Mouse (Mus musculus) C2C12 (cell line): ENCODE measurements around the gene Cdh6. TPM values are rescaled to one million over a fixed set of nuclear protein-coding genes. Genes with fewer than 3 reads are reported as not detected.

ENCODE experiments used
- H3K27me3 ChIP-seq: one replicate; pipeline ENCODE4 v1.6.1; 2011; ENCODE audit not compliant: control insufficient read depth, insufficient read depth, insufficient read length
- H3K36me3 ChIP-seq: one replicate; pipeline ENCODE4 v1.6.1; 2011; ENCODE audit not compliant: control insufficient read depth, insufficient read depth
- H3K4me3 ChIP-seq: one replicate; pipeline ENCODE4 v1.5.1; 2011; ENCODE audit warnings: mild to moderate bottlenecking, control low read depth; ENCODE audit not compliant: poor library complexity, insufficient read depth, severe bottlenecking
- H3K79me2 ChIP-seq: one replicate; pipeline ENCODE4 v1.6.1; 2011; ENCODE audit not compliant: control insufficient read depth, insufficient read depth
- H3K79me3 ChIP-seq: one replicate; pipeline ENCODE4 v1.6.1; 2011; ENCODE audit warnings: low read depth, control low read depth
- H3ac ChIP-seq: one replicate; pipeline ENCODE3; 2011; ENCODE audit warnings: low read depth; ENCODE audit not compliant: control insufficient read depth, insufficient read length
- CEBPB ChIP-seq: IDR thresholded peaks from one replicate; pipeline ENCODE4 v1.6.1; 2011; ENCODE audit warnings: low read depth, mild to moderate bottlenecking, control low read depth, moderate library complexity
- CTCF ChIP-seq: IDR thresholded peaks from one replicate; pipeline ENCODE4 v1.5.1; 2011; ENCODE audit not compliant: control insufficient read depth, insufficient read depth, insufficient read length
- FOSL1 ChIP-seq: IDR thresholded peaks from one replicate; pipeline ENCODE4 v1.8.0; 2011; ENCODE audit warnings: mild to moderate bottlenecking, low read length; ENCODE audit not compliant: poor library complexity, insufficient read depth, severe bottlenecking
- MAX ChIP-seq: IDR thresholded peaks from one replicate; pipeline ENCODE4 v1.6.1; 2011; ENCODE audit warnings: mild to moderate bottlenecking, control low read depth
- MYOD1 ChIP-seq: IDR thresholded peaks from one replicate; pipeline ENCODE4 v1.6.1; 2011; ENCODE audit warnings: low read depth; ENCODE audit not compliant: control insufficient read depth, insufficient read length
- MYOG ChIP-seq: IDR thresholded peaks from one replicate; pipeline ENCODE4 v1.6.1; 2011; ENCODE audit not compliant: control insufficient read depth, insufficient read length; ENCODE audit errors: extremely low read depth
- USF1 ChIP-seq: IDR thresholded peaks from one replicate; pipeline ENCODE4 v1.6.1; 2011; ENCODE audit warnings: low read depth, mild to moderate bottlenecking, control low read depth, moderate library complexity
- polyA plus RNA-seq: library from polyadenylated mRNA; unstranded; fragments of >200 nt; fragmentation: generic; extraction: Trizol; gene quantifications from one replicate; pipeline ENCODE4 v1.2.1, GENCODE M21; 2012; ENCODE audit warnings: missing spikeins

Gene Cdh6
- polyA plus RNA-seq, 1 experiment = under 0.01 TPM

DNA sequence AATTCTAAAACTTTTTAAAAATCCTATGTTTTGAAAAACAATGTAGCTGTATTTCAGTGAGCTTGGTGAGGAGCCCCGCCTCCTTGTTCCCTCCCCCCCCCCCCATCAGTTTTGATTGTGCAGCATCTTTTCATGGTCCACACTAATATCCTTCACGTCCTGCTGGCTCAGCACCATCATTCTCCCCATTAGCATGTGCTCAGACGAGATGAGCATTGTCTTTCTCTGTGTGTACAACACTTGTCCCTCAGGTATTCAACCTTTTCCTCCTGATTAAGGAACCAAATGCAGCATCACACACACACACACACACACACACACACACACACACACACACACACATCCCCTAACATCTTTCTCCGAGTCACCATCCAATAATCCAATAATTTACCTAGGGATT, 164.7 kb downstream of the Cdh6 start:
- Histone ChIP-seq H3K27me3 (no peaks in the 10 kb centered on the region), H3K79me2 (no peaks in the 10 kb centered on the region), H3ac (no peak overlapping the region), H3K36me3 (no peaks in the 10 kb centered on the region), H3K4me3 (no peak overlapping the region), H3K79me3 (no peaks in the 10 kb centered on the region)
- no peak for TF ChIP-seq MYOD1
- TF ChIP-seq USF1 = no peak
- no peak for TF ChIP-seq MYOG
- no peak for TF ChIP-seq MAX
- no peak for TF ChIP-seq CEBPB
- TF ChIP-seq FOSL1 = no peak
- TF ChIP-seq CTCF = no peak

DNA sequence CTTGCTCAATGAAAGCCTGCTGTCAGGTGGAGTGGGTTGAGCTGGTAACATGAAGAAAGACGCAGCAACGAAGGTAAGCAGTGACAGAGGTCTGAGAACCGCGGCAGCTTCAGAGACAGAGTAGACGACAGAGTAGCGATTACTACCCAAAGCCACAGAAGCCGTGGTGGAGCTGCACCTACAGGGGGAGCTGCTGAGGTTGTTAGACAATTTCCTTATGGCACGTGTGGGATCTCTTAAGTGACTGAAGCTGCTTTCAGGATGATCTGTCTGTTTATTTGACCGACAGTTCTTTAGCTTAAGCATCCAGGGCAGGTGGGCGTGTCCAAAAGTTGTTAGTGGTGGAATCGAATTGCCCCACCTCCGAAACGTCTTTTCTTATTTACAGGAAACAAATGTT, 167.5 kb downstream of the Cdh6 start:
- H3K27me3 ChIP-seq = no peaks in the 10 kb centered on the region
- H3K4me3 ChIP-seq = no peak overlapping the region
- H3K79me3 ChIP-seq = no peaks in the 10 kb centered on the region
- H3K79me2 ChIP-seq = no peaks in the 10 kb centered on the region
- H3K36me3 ChIP-seq = no peaks in the 10 kb centered on the region
- no peak overlapping the region for H3ac ChIP-seq
- no peak for TF ChIP-seq MYOG
- TF ChIP-seq CTCF = no peak
- no peak for TF ChIP-seq MYOD1
- TF ChIP-seq MAX = no peak
- TF ChIP-seq FOSL1 = no peak
- no peak for TF ChIP-seq USF1
- TF ChIP-seq CEBPB = no peak

- Histone ChIP-seq H3K4me3 (no peak overlapping the region), H3ac (no peak overlapping the region), H3K79me3 (no peaks in the 10 kb centered on the region), H3K27me3 (no peaks in the 10 kb centered on the region), H3K79me2 (no peaks in the 10 kb centered on the region), H3K36me3 (no peaks in the 10 kb centered on the region)
- TF ChIP-seq USF1 (no peak), CTCF (no peak), MAX (no peak), MYOD1 (no peak), MYOG (no peak), CEBPB (no peak), FOSL1 (no peak)
Observed at GRCm38 (mm10) chr15:13001549-13001948, 171.9 kb downstream of the Cdh6 start.

- Histone ChIP-seq H3K79me2 (no peaks in the 10 kb centered on the region), H3K36me3 (no peaks in the 10 kb centered on the region)
- TF ChIP-seq MYOG = no peak
- TF ChIP-seq CTCF = no peak
- no peak for TF ChIP-seq MYOD1
- no peak for TF ChIP-seq MAX
- no peak for TF ChIP-seq CEBPB
- no peak for TF ChIP-seq USF1
- no peak for TF ChIP-seq FOSL1
Observed at GRCm38 (mm10) chr15:12994563-12995359, 178.7 kb downstream of the Cdh6 start.

More at GRCm38 (mm10) chr15:12994563-12995359, 178.7 kb downstream of the Cdh6 start:
- Histone ChIP-seq H3ac (no peak overlapping the region), H3K27me3 (no peaks in the 10 kb centered on the region), H3K79me3 (no peaks in the 10 kb centered on the region), H3K4me3 (no peak overlapping the region)
